Mouse (Mus musculus): ENCODE measurements around the gene Lrpprc.
"Not testable (repeated sequence)": the region's sequence is repeated elsewhere in the genome, so short reads cannot be mapped to it uniquely, and the experiment has no call there.

Lrpprc gene

GRCm38 (mm10) chr17:84790447-84791098, at the start of gene Lrpprc:
TSS of gene Lrpprc (minus strand) at chr17:84790789.
- peak; percentile 96 for DNase-seq

GRCm38 (mm10) chr17:84837780-84838179, 47.2 kb upstream of the Lrpprc start:
- DNase-seq = peak; percentile 86

GRCm38 (mm10) chr17:84835249-84835648, 44.7 kb upstream of the Lrpprc start:
- DNase-seq = no peak

DNA sequence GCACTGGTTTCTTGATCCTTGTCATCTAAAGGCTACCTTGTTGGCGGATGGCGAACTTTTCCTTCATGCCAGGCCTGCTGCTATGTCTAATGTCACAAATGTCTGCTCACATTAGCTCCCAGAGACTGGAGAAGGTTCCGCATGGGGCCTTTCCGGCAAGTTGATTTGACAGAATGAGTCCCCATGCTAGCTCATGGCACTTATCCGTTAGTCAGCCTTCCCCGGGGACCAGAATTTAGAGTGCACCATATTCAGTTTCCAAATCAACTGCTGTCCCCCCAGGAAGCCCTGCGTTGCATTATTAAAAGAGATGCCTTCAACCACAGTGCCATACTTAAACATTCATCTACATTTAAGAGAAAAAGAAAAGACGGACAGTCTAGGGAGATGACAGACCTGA, 41.8 kb upstream of the Lrpprc start:
- DNase-seq = no peak

- DNase-seq = no peak
These were observed 37.7 kb upstream of the Lrpprc start for GRCm38 (mm10) chr17:84828301-84828700.

- DNase-seq = peak; percentile 74
These were observed 30.0 kb upstream of the Lrpprc start for GRCm38 (mm10) chr17:84820603-84821002.

DNA sequence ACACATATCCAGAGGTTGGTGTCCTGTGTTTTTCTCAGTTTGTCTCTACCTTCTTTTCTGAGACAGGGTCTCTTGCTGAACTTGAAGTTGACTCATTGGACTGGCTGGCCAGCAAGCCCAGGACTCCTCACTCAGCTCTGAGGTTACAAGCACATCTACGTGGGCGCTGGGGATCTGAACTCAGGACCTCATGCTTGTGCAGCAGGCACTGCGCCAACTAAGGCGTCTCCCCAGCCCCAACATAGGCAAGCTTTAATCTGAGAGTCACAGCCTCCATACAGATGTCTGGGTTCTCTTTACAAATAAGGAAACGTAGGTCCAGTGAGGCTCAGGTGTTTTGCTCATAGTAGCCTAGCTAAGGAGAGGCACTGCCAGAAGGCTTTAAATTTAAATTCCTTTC, 27.8 kb upstream of the Lrpprc start:
- no peak for DNase-seq

DNA sequence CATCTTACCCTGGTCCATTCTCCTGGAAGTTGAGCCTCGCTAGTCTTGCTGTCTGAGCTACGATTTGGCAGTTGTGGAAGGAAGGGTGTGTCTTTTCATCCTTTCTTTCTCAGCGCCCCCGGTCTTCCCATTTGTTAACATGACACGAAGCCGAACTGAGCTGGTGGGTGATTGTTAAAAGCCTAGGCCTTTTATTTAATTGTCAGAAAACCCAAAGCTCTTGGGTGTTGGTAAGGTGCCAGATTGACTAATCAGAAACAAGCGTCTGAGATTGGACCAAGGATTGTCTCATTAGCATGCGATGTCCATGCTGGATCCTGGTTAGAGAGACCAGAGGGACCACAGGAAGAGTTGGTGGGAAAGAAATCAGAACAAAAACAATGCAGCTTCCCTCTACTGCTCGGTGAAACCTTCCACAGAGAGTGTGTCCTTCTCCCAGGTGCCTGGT, 25.4 kb upstream of the Lrpprc start:
- DNase-seq = no peak

DNA sequence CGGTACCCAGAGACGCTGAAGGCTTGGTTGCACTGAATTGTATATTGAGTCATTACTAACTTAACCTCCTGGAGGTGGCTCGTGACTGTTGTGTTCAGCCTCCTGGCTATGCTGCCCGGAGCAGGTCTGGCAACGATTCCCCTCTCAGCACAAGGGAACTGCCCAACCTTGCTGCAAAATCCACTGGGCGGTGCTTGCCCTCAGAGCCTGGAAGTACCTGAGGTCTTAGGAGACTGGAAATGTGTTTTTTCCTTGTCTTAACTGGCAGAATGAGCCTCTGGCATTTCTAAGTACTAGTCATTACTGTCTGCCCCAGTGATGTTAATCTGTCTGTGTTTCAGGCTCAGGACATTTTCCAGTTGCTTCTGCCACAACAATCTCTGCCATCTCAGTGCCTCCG, 24.3 kb upstream of the Lrpprc start:
- DNase-seq = no peak

DNA sequence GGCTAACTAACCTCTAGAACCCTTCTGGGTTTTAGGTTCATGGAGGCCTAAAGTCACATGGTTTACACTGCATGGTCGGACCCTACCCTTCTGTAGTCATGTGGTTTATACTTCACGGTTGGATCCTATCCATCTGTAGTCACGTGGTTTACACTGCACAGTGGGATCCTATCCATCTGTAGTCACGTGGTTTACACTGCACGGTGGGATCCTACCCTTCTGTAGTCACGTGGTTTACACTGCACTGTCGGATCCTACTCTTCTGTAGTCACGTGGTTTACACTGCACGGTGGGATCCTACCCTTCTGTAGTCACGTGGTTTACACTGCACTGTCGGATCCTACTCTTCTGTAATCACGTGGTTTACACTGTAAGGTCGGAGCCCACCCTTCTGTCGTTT, 23.6 kb upstream of the Lrpprc start:
- DNase-seq = not testable (repeated sequence)

DNA sequence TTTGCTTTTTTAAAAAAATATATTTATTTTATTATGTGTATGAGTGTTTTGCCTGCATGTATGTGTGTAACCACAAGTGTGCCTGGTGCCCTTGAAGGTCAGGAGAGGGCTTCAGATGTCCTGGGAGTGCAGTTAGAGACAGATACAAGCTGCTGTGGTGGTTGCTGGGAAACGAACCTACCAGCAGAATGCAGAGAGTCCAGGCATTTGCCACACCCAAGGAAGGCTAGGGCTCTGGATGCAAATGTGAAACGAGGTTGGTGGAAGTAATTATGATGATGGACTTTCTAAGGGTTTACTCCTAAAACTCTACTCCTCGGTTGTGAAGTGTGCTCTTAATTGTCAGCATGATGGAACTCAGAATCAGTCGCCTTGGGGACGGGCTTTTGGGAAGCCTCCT, 1.4 kb upstream of the Lrpprc start:
- DNase-seq = no peak

- DNase-seq = peak; percentile 28
These were observed 567 bp upstream of the Lrpprc start for GRCm38 (mm10) chr17:84791156-84791555.

DNA sequence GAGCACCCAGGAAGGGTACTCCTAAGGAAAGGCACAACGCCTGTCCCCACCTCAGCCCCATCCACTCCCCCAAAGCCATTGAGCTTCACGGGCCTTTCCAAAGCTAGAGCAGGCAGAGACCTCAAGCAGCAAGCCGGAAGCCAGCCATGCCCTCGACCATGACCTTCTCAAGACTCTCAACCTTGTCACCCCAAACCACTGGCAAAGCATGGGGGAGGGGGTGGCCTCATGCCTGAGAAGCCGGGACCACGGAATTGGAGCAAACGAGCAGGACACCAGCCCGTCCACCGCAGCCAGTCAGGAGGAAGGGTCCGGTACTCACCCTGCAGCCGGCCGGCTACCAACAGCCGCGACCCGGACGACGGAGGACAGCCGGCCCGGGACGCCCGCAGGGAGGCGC, 546 bp downstream of the Lrpprc start:
- DNase-seq = no peak

DNA sequence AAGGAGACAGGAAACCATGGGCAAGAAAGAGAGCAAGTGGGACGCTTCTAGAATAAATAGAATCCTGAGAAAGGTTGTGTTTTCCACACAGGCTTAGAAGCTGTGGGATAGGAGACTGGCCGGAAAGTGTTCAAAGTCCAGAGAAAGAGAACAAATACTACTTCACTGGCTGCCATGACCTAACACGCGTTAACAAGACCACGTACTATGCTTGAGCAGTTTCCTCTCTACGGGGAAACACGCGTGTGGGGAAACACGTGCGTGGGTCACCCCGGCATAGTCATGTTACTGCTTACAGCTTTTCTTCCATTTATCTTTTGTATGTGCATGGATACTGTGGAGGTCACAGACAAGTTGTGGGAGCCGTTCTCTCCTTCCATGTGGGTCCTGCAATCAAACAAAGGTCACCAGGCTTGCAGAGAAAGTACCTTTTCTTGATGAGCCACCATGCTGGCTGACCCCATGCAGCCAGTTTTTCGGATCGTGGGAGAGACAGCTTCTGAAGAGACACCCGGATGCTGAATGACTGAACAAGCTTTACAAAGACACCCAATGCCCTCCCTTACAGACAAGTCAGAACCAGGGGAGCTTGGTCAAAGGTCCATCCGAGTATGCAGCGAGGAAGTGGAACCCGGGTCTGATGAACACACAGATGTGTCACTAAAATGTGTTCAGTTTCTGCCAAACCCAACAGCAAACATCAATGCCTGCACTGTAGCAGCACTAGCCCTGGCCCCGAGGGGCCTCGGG, 2.0 kb downstream of the Lrpprc start:
- DNase-seq = no peak

GRCm38 (mm10) chr17:84787477-84787876, 3.1 kb downstream of the Lrpprc start:
- DNase-seq = no peak

DNA sequence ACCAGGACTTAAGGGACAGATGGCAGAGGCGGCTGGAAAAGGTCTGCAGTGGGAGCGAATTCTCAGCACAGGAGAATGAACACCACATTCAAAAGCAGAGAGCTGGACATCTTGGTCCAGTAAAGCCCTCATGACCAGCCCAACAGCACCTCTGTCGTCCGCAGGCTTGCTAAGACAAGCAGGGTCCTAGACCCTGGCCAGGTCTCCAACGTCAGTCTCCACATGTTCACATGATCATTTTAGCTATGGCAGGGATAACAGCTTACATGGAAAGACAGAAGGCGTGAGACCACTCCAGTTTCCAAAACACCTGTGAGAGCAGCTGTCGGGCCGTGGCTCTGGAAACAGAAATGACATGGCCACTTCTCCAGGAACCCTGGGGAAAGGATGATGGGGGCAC, 3.7 kb downstream of the Lrpprc start:
- no peak for DNase-seq

GRCm38 (mm10) chr17:84785176-84785575, 5.4 kb downstream of the Lrpprc start:
- no peak for DNase-seq

GRCm38 (mm10) chr17:84783491-84783890, 7.1 kb downstream of the Lrpprc start:
- DNase-seq = no peak

DNA sequence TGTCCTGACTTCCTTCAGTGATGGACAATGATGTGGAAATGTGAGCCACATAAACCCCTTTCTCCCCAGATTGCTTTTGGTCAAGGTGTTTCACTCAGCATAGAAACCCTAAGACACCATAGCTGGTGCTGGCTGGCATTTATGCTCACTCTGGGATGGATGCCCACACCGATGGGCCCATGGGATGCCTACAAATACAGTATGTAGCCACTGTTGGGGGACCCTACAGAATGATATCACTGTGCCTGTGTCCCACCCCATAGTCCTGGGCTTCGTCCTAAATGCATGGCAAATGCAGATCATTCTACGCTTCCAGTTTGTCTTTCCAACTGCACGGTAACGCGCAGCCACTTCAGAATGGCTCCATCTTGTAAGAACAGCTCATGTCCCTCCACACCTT, 10.3 kb downstream of the Lrpprc start:
- no peak for DNase-seq

- DNase-seq = no peak
These were observed 12.1 kb downstream of the Lrpprc start for GRCm38 (mm10) chr17:84778477-84778978.

DNA sequence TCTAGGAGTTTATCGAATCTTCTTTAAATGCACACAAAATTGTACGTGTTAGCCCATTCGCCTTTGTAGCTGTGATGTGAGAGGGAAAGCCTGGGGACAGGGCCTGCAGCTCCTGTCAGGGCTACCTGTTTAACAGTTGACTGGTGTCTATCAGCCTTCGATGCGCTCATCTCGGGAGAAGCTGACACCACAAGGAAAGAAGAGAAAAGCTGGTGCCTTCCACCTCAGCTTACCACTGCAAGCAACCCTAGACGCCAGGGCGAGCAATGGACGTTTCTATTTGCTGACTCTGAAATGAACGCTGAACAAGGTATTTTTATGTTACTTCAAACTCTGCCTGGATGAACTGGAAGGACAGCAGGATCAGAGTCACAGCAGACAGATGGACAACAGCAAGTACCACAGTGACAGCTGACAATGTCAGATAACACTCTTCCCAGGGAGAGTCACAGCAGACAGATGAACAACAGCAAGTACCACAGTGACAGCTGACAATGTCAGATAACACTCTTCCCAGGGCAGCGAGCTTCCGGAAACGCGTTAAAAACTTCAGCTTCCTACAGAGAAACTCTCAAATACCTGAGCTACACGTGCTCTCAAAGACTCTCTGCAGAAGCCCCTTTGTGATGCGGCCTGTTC, 14.1 kb downstream of the Lrpprc start:
- no peak for DNase-seq

DNA sequence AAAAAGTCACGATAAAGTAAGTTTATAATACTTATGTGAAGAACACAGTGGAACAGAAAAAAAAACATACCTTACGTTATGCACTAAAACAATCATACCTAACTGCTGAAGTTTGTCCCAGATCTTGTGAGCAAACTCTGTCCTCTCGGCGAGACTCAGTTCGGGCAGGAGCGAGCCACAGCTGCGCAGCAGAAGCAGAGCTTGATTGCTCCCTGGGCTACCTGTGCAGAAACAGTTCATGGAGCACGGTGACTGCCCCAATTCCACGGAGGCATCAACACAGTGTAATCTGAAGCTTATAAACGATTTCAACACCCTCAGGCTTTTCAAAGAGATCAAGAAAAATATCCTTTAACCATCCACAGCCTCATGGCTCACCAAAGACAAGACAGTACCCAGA, 15.3 kb downstream of the Lrpprc start:
- no peak for DNase-seq

DNA sequence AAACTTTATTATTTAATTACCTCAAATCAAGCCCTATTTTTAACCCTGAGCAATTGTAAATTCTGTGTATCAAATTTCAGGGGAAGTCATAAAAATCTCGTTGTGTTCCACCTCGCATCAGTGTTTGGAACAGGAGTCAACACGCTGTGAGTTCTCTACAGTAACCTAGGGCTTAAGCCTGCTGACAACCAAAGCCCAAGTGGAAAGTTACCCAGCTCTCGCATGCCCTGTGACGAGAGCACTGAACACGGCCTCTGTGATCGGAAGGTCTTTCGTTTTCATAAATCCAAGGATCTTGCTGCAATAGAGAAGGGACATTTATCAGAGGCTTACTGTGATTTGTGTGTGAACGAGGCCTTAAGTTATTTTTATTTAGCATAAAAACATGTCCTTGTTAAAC, 18.7 kb downstream of the Lrpprc start:
- DNase-seq = no peak

- DNase-seq = no peak
These were observed 31.6 kb downstream of the Lrpprc start for GRCm38 (mm10) chr17:84758971-84759370.
